Mouse (Mus musculus): Measurements from ENCODE around the gene Snx29. TPM values are rescaled to one million over a fixed set of nuclear protein-coding genes. Genes with fewer than 3 reads are reported as not detected.
A peak's percentile ranks its signal among the peaks of the same experiment; 100 is the strongest.

Snx29 gene
- polyA plus RNA-seq, 1 experiment from 2014 or later: 15.4 TPM

DNA sequence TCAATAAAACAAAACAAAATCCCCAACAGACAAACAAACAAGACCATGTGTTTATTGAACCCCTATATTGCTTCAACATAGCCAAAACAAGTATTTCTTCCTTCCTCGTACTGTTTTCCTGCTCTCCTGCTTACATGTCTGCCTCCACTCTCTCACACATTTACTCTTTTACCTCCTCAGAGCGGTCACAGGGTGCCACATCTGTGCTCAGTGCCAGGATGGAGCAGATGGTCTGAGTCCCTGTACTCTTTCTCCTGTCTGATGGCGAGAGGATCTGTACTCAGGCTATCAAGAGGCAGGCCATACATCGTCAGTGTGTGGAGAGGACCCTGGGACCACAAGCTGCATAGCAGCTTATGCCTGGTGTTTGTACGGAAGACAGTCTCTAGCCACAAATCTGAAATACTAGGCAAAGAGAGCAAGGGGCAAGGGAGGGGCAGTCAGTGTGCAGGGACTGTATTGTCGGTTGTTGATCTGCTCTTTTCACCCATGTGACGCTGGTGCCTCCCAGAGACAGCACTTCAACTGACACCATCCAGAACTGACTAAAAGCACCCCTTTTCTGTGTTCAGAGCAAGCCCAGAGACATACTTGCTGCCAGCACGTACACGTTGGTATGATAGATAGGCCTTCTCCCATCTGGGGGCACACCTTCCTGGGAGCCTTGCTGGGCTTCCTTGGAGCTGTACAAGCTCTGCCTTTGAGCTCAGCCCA, 368.9 kb downstream of the Snx29 start:
- 74% methylated on average over 9 of the region's 9 CpGs for WGBS
- no peak overlapping the region for H3K27ac ChIP-seq
- H3K4me2 ChIP-seq (replicated peaks): no peak overlapping the region
- H3K4me3 ChIP-seq: no peak overlapping the region
- no peak overlapping the region for H3K9ac ChIP-seq
- H3K4me1 ChIP-seq: peaks cover 10% of the 10 kb centered on the region
- ATAC-seq (ENCODE audit: low FRiP score, low read depth): no peak
- no peaks in the 10 kb centered on the region for H3K36me3 ChIP-seq
- no peaks in the 10 kb centered on the region for H3K27me3 ChIP-seq
- H3K9me3 ChIP-seq: no peaks in the 10 kb centered on the region

DNA sequence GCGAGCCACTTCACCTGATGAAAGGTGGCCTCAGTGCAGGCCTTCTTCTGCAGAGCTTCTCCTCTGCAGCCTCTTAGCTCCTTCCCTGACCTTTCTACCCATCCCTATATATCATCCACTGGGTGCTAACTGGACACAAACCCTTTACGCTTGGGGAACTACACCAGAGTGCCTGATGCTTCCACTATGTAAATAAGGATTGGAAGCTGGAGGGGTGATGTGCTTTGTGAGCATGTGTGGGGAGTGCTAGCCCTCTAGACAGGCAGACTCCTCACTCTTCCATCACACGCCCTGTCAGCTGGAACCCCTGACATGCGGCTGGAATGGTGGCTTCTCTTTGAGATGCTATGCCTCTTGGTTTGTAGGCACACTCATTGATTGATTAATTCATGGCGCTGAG, 370.0 kb downstream of the Snx29 start:
- no peaks in the 10 kb centered on the region for H3K27me3 ChIP-seq
- H3K4me2 ChIP-seq (replicated peaks): no peak overlapping the region
- no peaks in the 10 kb centered on the region for H3K36me3 ChIP-seq
- H3K27ac ChIP-seq: no peak overlapping the region
- H3K9me3 ChIP-seq: no peaks in the 10 kb centered on the region
- peaks cover 10% of the 10 kb centered on the region for H3K4me1 ChIP-seq
- WGBS: 80% methylated on average over 5 of the region's 5 CpGs
- ATAC-seq (ENCODE audit: low FRiP score, low read depth): no peak
- no peak overlapping the region for H3K9ac ChIP-seq
- no peak overlapping the region for H3K4me3 ChIP-seq

DNA sequence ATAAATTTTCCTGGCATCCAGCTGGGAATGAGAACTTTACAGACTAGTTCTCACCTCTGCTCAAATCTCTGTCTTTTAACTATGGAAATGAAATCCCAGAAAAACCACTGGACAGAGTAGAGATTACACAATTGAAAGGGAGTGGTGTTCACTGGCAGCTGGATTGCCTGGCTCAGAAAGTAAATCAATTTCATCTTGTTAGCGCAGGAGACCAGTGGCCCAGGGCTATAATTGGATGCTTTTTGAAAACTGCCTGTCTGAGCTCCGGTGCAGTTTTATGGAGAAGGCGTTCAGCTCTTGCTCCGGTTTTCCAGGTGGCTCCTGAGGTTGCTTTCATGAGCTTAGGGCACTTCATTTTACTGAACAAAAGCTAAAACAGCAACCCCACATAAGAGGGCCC, 371.7 kb downstream of the Snx29 start:
- Histone ChIP-seq H3K4me2 (replicated peaks) (no peak overlapping the region), H3K4me1 (peaks cover 10% of the 10 kb centered on the region), H3K4me3 (no peak overlapping the region), H3K9ac (no peak overlapping the region), H3K9me3 (no peaks in the 10 kb centered on the region), H3K27ac (no peak overlapping the region), H3K27me3 (no peaks in the 10 kb centered on the region), H3K36me3 (no peaks in the 10 kb centered on the region)
- 9% methylated on average over 4 of the region's 4 CpGs for WGBS
- no peak for ATAC-seq (ENCODE audit: low FRiP score, low read depth)

DNA sequence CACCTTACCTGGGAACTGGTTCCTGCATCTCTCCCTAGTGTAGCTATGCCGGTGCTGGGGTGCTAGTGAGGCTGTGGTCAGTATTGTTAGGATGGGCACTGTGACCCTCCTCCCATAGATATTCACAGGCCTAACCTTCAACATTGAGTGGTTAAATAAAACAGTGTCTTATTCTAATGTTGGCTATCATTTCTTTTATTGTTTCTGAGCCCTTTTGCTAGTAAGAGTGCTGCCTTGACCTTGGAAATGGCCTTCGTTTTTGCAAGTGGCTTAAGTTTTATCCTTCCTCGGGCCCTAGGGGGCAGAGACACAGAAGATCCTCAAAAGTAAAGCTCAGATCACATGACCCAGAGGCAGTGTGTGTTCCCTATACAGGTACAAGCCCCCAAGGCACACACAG, 374.1 kb downstream of the Snx29 start:
- no peak overlapping the region for H3K4me2 ChIP-seq (replicated peaks)
- no peak overlapping the region for H3K4me3 ChIP-seq
- no peak overlapping the region for H3K27ac ChIP-seq
- no peaks in the 10 kb centered on the region for H3K27me3 ChIP-seq
- WGBS: 77% methylated on average over 3 of the region's 3 CpGs
- peaks cover 10% of the 10 kb centered on the region for H3K4me1 ChIP-seq
- no peaks in the 10 kb centered on the region for H3K36me3 ChIP-seq
- ATAC-seq (ENCODE audit: low FRiP score, low read depth): no peak
- no peak overlapping the region for H3K9ac ChIP-seq
- no peaks in the 10 kb centered on the region for H3K9me3 ChIP-seq

DNA sequence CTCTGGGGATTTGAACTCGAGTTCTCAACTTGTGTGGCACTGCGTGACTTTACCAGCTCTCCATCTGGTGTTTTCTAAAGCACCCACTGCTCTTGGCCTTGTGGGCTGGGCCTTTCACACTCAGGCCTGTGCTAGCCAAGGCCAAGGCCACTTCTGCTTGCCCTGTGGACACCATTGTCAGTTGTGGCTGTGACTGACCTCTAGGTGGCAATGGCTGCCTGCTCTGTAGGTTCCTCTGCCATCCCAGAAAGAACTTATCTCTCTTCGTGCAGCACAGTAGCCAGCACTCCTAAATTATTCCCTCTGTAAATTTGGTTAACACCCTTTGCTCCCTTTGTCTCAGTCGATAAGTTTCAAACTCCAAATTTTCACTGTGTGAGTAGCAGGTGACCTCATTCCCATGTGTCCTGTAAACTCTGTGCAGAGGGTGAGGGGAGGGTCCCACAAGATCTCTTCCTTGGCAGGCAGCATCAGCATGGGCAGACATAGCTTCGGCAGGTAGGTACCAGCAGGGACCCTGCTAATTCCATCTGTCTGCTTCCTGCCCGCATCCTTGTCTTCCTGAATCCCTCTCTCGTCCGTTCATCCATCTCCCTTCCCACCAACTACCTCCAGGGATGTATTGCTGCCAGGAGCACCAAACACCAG, 375.1 kb downstream of the Snx29 start:
- 72% methylated on average over 8 of the region's 8 CpGs for WGBS
- H3K27ac ChIP-seq: no peak overlapping the region

DNA sequence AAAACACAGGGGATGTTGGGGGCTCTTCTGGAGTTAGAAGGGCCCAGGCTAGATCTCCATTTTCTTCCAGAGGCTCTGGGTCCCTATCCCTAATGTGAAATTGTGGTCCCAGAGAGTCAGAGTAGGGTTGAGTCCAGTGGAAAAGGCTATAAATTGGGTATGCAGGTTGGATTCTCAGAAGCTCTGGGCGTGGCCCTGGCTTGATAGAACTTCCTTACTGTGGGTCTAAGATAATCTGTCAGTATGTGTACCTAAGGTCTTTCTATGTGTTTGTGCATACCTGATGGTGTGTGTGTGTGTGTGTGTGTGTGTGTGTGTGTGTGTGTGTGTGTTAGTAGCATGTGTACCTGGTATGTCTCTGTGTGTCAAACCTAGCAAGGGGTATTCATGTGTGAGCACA, 378.9 kb downstream of the Snx29 start:
- no peak overlapping the region for H3K9ac ChIP-seq

More for the DNA sequence above, 375.1 kb downstream of the Snx29 start:
- ATAC-seq (ENCODE audit: low FRiP score, low read depth): peak; percentile 64; the same call in 1 of the 2 replicates
- no peaks in the 10 kb centered on the region for H3K36me3 ChIP-seq
- no peak overlapping the region for H3K9ac ChIP-seq
- no peak overlapping the region for H3K4me2 ChIP-seq (replicated peaks)
- H3K4me1 ChIP-seq: peaks cover 10% of the 10 kb centered on the region
- H3K27me3 ChIP-seq: no peaks in the 10 kb centered on the region
- H3K4me3 ChIP-seq: no peak overlapping the region
- H3K9me3 ChIP-seq: no peaks in the 10 kb centered on the region

DNA sequence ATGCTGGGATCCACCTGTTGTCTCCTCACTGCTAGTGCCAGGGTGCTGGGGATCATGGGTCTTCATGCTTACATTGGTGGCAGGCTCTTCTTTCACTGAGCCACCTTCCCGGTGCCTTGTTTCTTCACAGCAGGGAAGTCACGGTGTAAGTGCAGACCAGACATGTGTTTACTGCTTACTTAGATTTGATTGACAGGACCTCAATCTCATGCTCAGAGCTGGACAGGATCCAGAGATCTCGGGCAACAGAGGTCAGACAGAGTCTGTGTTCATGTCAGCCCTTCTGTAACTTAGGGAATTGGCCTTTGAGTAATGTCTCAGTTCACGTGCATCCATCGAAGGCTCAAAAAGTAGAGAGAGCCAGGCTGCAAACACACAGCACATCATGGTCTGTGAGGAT, 381.4 kb downstream of the Snx29 start:
- Histone ChIP-seq H3K36me3 (no peaks in the 10 kb centered on the region), H3K27me3 (no peaks in the 10 kb centered on the region), H3K27ac (no peak overlapping the region), H3K4me3 (no peak overlapping the region), H3K4me2 (replicated peaks) (no peak overlapping the region), H3K9ac (no peak overlapping the region), H3K9me3 (no peaks in the 10 kb centered on the region), H3K4me1 (no peaks in the 10 kb centered on the region)
- 65% methylated on average over 5 of the region's 5 CpGs for WGBS
- no peak for ATAC-seq (ENCODE audit: low FRiP score, low read depth)

More for the DNA sequence above, 378.9 kb downstream of the Snx29 start:
- Histone ChIP-seq H3K27ac (no peak overlapping the region), H3K4me3 (no peak overlapping the region), H3K27me3 (no peaks in the 10 kb centered on the region), H3K36me3 (no peaks in the 10 kb centered on the region), H3K4me1 (no peaks in the 10 kb centered on the region), H3K9me3 (no peaks in the 10 kb centered on the region), H3K4me2 (replicated peaks) (no peak overlapping the region)
- WGBS: 91% methylated on average over 1 of the region's 1 CpGs
- ATAC-seq (ENCODE audit: low FRiP score, low read depth): no peak

DNA sequence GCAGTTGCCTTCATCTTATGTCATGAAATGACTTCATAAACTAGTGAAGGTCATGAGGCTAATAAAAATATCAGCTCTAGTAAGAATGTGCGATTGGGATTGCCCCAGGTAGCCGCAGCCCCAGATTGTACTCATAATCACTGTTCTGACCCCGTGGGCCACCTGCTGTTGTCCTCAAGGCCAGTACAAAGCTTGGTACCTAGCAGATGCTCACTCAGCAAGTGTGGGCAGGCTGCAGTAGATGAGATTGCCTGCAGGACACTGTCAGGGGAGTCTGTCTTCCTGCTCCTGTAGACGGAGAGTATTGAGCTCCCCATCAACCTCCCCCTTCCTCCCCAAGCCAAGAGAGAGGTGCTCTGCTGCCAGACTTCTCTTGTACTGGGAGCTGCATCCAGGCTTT, 382.7 kb downstream of the Snx29 start:
- Histone ChIP-seq H3K9me3 (no peaks in the 10 kb centered on the region), H3K4me2 (replicated peaks) (no peak overlapping the region), H3K27me3 (no peaks in the 10 kb centered on the region), H3K4me3 (no peak overlapping the region), H3K9ac (no peak overlapping the region), H3K4me1 (peaks cover 13% of the 10 kb centered on the region), H3K36me3 (no peaks in the 10 kb centered on the region), H3K27ac (no peak overlapping the region)
- 70% methylated on average over 4 of the region's 4 CpGs for WGBS
- no peak for ATAC-seq (ENCODE audit: low FRiP score, low read depth)

DNA sequence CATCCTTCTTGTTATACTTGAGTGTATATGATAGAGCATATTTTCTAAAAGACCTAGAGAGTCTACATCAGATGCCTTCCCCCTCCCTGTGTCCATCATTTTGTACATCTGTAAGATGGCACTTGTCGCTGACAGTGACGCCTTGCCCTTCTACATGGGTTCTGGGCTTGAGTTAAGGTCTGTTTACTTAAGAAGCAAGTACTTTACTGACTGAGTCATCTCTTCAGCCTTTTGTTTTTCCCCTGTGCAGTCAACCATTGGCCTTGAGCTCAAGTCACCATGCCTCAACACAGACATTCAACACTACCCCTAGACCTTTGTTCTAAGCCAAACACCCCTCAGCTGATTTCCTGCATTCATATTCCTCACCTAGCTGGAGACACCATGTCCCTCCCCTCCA, 385.4 kb downstream of the Snx29 start:
- no peaks in the 10 kb centered on the region for H3K9me3 ChIP-seq
- H3K27ac ChIP-seq: no peak overlapping the region
- no peak overlapping the region for H3K4me3 ChIP-seq
- H3K4me1 ChIP-seq: peaks cover 14% of the 10 kb centered on the region
- no peaks in the 10 kb centered on the region for H3K27me3 ChIP-seq
- no peaks in the 10 kb centered on the region for H3K36me3 ChIP-seq
- WGBS: 92% methylated on average over 2 of the region's 2 CpGs
- no peak overlapping the region for H3K4me2 ChIP-seq (replicated peaks)
- no peak for ATAC-seq (ENCODE audit: low FRiP score, low read depth)
- H3K9ac ChIP-seq: no peak overlapping the region

DNA sequence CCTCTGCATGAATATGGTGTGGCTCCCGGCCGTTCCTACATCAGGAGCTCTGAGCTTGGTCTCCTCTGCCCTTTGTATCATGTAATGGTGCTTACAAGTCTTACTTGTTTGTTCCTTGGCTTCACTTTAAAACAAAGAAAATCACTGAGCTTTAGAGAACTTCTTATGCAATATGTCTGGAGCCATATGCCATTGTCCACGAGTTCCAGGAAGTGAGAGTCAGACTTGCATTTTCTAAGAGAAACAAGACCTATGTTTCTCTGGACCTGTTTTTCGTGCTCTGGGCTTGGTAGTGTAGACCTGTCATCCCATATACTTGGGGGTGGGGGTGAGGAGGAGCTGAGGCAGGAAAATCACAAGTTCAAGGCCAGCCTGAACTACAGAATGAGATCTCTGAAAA, 386.7 kb downstream of the Snx29 start:
- H3K27me3 ChIP-seq: no peaks in the 10 kb centered on the region
- H3K4me1 ChIP-seq: peaks cover 14% of the 10 kb centered on the region
- H3K9ac ChIP-seq: no peak overlapping the region
- no peak overlapping the region for H3K4me3 ChIP-seq
- H3K9me3 ChIP-seq: no peaks in the 10 kb centered on the region
- no peaks in the 10 kb centered on the region for H3K36me3 ChIP-seq
- 74% methylated on average over 4 of the region's 4 CpGs for WGBS
- no peak overlapping the region; the same call in 1 of the 2 replicates for H3K27ac ChIP-seq
- no peak for ATAC-seq (ENCODE audit: low FRiP score, low read depth)
- H3K4me2 ChIP-seq (replicated peaks): no peak overlapping the region

DNA sequence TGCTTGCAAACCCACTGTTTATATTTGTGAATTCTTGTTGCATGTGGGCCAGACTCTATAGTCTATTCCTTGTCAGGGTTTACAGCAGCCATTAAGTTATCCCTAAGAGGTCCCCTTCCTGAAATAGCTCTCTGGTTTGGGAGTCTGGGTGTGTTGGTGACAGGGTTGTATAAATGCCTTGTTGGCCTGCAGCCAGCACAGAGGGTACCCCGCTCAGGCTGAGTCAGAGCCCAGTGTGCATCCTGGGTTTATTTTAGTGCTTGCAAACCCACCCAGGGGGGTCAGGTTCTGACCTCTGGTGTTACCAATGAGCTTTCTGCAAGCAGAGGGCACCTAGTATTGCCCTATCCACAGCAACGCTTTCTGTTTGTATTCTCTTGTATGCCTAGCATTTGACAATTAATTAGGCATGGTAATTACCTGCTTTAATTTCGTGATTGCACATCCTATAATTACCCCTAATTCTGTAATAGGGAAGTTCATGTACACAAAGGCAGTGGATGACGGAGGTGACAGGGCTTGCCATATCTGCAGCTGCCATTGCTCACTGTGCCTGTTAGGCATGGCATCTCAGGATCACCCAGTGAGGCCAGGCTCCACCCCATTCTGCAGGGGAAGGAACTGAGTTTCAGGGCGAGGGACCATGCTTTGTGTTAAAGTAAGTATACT, 387.4 kb downstream of the Snx29 start:
- WGBS: 37% methylated on average over 5 of the region's 5 CpGs
- Histone ChIP-seq H3K4me1 (peaks cover 14% of the 10 kb centered on the region), H3K4me2 (replicated peaks) (no peak overlapping the region), H3K27me3 (no peaks in the 10 kb centered on the region), H3K9ac (no peak overlapping the region), H3K27ac (no peak overlapping the region), H3K36me3 (no peaks in the 10 kb centered on the region), H3K4me3 (no peak overlapping the region), H3K9me3 (no peaks in the 10 kb centered on the region)
- ATAC-seq (ENCODE audit: low FRiP score, low read depth): peak; percentile 45; the same call in 1 of the 2 replicates

DNA sequence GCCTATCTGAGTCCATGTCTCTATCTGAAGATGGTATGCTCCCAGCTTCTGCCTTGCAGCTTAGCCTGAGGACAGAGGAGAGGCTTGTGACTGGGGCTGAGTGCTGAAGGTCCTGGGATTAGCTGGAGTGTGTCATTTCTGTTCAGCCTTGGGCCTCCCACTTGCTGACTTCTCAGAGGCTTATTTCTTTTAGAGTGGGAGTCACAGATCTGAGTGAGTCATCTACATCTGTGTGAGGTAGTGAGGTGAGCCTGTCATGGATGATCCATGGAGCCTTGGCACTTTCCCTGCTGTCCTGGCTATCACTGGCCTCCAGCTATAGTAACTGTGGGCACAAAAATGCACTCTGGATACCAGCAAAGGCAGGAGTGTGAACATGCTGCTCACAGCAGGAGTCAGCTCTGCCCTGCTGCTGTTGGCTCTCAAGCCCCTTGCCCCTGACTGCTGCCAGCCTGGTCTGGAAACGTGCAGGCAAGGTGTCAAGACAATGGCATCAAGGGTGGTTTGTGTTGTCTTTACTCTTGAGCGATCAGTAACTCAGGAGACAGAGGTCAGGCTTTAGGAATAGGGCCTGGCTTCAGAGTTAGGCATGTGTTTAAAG, 390.7 kb downstream of the Snx29 start:
- no peak overlapping the region for H3K27ac ChIP-seq
- peaks cover 14% of the 10 kb centered on the region for H3K4me1 ChIP-seq
- no peaks in the 10 kb centered on the region for H3K27me3 ChIP-seq
- H3K4me2 ChIP-seq (replicated peaks): no peak overlapping the region
- H3K9ac ChIP-seq: no peak overlapping the region
- no peaks in the 10 kb centered on the region for H3K36me3 ChIP-seq
- no peak overlapping the region for H3K4me3 ChIP-seq
- no peaks in the 10 kb centered on the region for H3K9me3 ChIP-seq
- 58% methylated on average over 2 of the region's 2 CpGs for WGBS
- no peak for ATAC-seq (ENCODE audit: low FRiP score, low read depth)
